Mouse (Mus musculus) cerebellum, adult (tissue): ENCODE measurements at regions not wholly inside any gene's neighbourhood (a gene's known extent, or its start where the extent isn't known, plus 50 kb on each side); places are given as distances from the start of the nearest gene placed in this dataset.

Source experiments
- ATAC-seq: cut with Nextera tagmentation; 2 replicates; pipeline ENCODE4 v1.9.2; 2017; ENCODE audit warnings: mild to moderate bottlenecking, moderate library complexity, mixed read lengths; ENCODE audit not compliant: insufficient number of reproducible peaks, low FRiP score, low TSS enrichment

GRCm38 (mm10) chr13:51016209-51016608 lies 84.5 kb upstream of the Spin1 start:
- no peak for ATAC-seq

GRCm38 (mm10) chr13:51016956-51017703 lies 83.5 kb upstream of the Spin1 start:
- ATAC-seq: no peak

- ATAC-seq: no peak
Observed at GRCm38 (mm10) chr13:51017727-51018321, 82.9 kb upstream of the Spin1 start.

- no peak for ATAC-seq
Observed at GRCm38 (mm10) chr13:51018366-51018765, 82.3 kb upstream of the Spin1 start.

- no peak for ATAC-seq
Observed at GRCm38 (mm10) chr13:51022401-51023250, 78.1 kb upstream of the Spin1 start.

GRCm38 (mm10) chr13:51023271-51023670 lies 77.4 kb upstream of the Spin1 start:
- no peak for ATAC-seq

GRCm38 (mm10) chr13:51026311-51026918 lies 74.3 kb upstream of the Spin1 start:
- no peak for ATAC-seq

- ATAC-seq: no peak
Observed at GRCm38 (mm10) chr13:51037850-51038450, 62.7 kb upstream of the Spin1 start.

- ATAC-seq: no peak
Observed at GRCm38 (mm10) chr13:51038955-51039354, 61.7 kb upstream of the Spin1 start.

GRCm38 (mm10) chr13:51041121-51041520 lies 59.6 kb upstream of the Spin1 start:
- ATAC-seq: no peak

- no peak for ATAC-seq
Observed at GRCm38 (mm10) chr13:51042881-51043402, 57.7 kb upstream of the Spin1 start.
